Mouse (Mus musculus) midbrain, embryonic 15.5 days (tissue): ENCODE results near the gene Gm49450. TPM values are rescaled to one million over a fixed set of nuclear protein-coding genes. Genes with fewer than 3 reads are reported as not detected.
A peak's percentile ranks its signal among the peaks of the same experiment; 100 is the strongest.

Experiments used
- ATAC-seq: fragments of 200-750 bp; cut with Nextera tagmentation; replicated peaks from 2 replicates; pipeline ENCODE4 v1.8.0; 2017; ENCODE audit warnings: moderate TSS enrichment
- H3K27ac ChIP-seq: fragments of 300-500 bp; sonication (generic); 2 replicates; pipeline ENCODE4 v1.5.1; 2015; ENCODE audit warnings: mild to moderate bottlenecking, inconsistent platforms
- H3K27me3 ChIP-seq: fragments of 300-500 bp; sonication (generic); replicated peaks from 2 replicates; pipeline ENCODE4 v1.6.1; 2015; ENCODE audit warnings: inconsistent platforms
- H3K36me3 ChIP-seq: fragments of 300-500 bp; sonication (generic); replicated peaks from 2 replicates; pipeline ENCODE4 v1.6.1; 2015; ENCODE audit warnings: inconsistent platforms
- H3K4me1 ChIP-seq: fragments of 300-500 bp; sonication (generic); 2 replicates; pipeline ENCODE4 v1.6.1; 2015; ENCODE audit warnings: inconsistent platforms
- H3K4me2 ChIP-seq: fragments of 300-500 bp; sonication (generic); 2 replicates; pipeline ENCODE4 v1.6.1; 2015; ENCODE audit warnings: inconsistent platforms, mild to moderate bottlenecking, moderate library complexity
- H3K4me3 ChIP-seq: fragments of 300-500 bp; sonication (generic); 2 replicates; pipeline ENCODE4 v1.5.1; 2015; ENCODE audit warnings: mild to moderate bottlenecking, inconsistent platforms
- H3K9ac ChIP-seq: fragments of 300-500 bp; sonication (generic); 2 replicates; pipeline ENCODE4 v1.6.1; 2015; ENCODE audit warnings: mild to moderate bottlenecking, inconsistent platforms
- H3K9me3 ChIP-seq: fragments of 300-500 bp; sonication (generic); 2 replicates; pipeline ENCODE4 v1.6.1; 2016; ENCODE audit warnings: inconsistent platforms
- WGBS: fragments of 180-500 bp; shearing (Covaris S2); methylation state at CpG from one replicate; pipeline ENCODE4 v1.1.7; 2015; ENCODE audit warnings: mixed read lengths; 5-methylcytosine and 5-hydroxymethylcytosine counted together
- polyA plus RNA-seq: library from polyadenylated mRNA; unstranded; fragments of >200 nt; fragmentation: Nextera tagmentation; extraction: Ambion mirVana; gene quantifications from 2 replicates; pipeline ENCODE4 v1.2.1, GENCODE M21; 2015

Gene Gm49450
- polyA plus RNA-seq: not detected in 2 replicates

DNA sequence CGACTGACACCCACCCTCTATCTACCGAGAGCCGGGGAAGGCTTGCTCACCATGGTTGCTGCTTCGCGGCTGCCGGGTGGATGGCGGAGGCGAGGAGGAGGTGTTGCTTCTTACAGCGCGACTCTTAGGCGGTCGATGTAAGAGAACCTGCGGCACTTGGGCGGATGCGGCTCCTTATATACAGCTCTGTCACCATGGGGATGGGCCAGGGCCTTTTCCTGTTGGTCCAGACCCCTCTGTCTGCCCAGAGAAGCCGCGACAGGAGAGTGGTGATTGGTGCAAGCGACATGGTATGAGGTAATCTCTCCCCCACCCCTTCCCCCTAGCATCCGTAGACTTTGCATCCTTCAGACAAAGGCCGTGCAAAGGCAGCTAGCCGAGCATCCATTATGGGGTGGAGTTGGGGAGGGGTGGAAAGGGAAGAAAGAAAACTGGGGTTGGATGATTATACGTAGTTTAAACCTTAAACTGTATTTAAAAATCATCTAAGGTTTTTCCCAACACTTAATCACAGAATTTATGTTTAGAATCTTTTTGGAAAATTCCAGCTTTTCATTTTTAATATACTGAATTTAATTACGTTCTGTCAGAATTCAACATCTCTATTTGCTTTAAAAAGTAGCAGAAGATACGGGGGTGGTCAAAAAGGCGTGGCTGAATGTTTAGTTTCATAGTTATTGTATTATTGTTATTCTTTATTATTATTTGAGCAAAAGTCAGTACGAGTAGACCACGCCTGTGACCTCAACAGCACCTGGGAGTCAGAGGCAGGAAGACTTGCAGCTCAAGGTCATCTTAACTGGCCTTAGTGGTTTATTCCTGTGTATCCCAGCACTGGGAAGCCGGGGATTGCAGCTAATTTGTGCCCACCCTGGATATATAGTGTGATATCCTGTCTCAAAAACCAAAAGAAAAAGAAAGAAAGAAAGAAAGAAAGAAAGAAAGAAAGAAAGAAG is at the start of gene Gm49450, which contains the start of gene Tuba1a:
Gene Gm49450 (minus strand): TSS at position 151 of the 956 bp plus-strand sequence.
Gene Tuba1a (minus strand): TSS at position 303 of the 956 bp plus-strand sequence.
- Histone ChIP-seq H3K27ac (peak within 1 kb of the TSS; percentile 100), H3K4me1 (peaks cover 19% of the 10 kb centered on the region), H3K36me3 (no peaks in the 10 kb centered on the region), H3K4me3 (peak within 1 kb of the TSS; percentile 87), H3K9ac (peak within 1 kb of the TSS; percentile 98), H3K9me3 (no peaks in the 10 kb centered on the region), H3K4me2 (peak within 1 kb of the TSS; percentile 65), H3K27me3 (no peaks in the 10 kb centered on the region)
- ATAC-seq: peak; percentile 98
- 2% methylated on average over 28 of the region's 28 CpGs for WGBS

- Histone ChIP-seq H3K9ac (no peak overlapping the region), H3K27me3 (no peaks in the 10 kb centered on the region), H3K4me2 (peak overlapping the region; percentile 43), H3K4me1 (peaks cover 14% of the 10 kb centered on the region), H3K27ac (no peak overlapping the region), H3K4me3 (0 out of 2 replicates have a peak overlapping the region, but pooled peaks have one; percentile 5), H3K9me3 (no peaks in the 10 kb centered on the region), H3K36me3 (no peaks in the 10 kb centered on the region)
- ATAC-seq: 0 out of 2 replicates have a peak, but pooled peaks have one; percentile 41
- WGBS: 16% methylated on average over 17 of the region's 17 CpGs
These were observed 48.1 kb upstream of the Gm49450 start for GRCm38 (mm10) chr15:99001451-99001931.

DNA sequence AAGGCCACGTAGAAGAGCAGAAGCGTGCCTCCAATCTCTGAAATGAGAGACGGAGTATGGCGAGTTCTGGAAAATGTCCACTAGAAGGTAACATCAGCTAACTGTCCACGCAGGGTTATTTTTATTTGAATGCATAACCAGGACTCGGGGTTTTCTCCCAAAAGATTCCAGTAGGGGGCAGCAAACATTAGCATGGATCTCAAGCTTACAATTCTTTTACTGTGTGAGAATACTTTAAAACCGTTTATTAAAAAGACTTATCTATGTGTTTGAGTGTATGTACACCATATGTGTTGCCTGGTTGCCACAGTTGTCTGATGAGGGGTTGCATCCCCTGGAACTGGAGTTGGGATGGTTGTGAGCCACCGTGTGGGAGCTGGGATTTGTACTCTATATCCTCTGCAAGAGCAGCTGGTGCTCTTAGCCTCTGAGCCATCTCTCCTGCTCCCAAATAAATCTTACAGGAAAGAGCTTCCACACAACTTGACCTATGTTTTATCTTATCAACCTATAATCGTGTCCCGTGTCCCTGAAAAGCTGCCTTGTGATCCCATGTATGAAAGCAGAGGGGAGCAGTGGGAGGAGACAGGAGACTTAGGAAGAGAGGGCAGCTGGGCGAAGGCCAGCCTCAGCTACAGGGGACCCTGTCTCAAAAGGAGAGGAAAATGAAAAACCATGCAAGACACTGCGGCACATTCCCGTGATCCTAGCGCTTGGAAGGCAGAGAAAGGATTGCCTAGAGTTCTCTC is 47.4 kb upstream of the Gm49450 start:
- Histone ChIP-seq H3K4me1 (peaks cover 14% of the 10 kb centered on the region), H3K4me2 (peak overlapping the region; percentile 43; the same call in 1 of the 2 replicates), H3K27ac (peak overlapping the region; percentile 42; the same call in 1 of the 2 replicates), H3K9me3 (no peaks in the 10 kb centered on the region), H3K27me3 (no peaks in the 10 kb centered on the region), H3K36me3 (no peaks in the 10 kb centered on the region), H3K4me3 (no peak overlapping the region), H3K9ac (no peak overlapping the region)
- ATAC-seq: 0 out of 2 replicates have a peak, but pooled peaks have one; percentile 12
- WGBS: 33% methylated on average over 14 of the region's 14 CpGs

DNA sequence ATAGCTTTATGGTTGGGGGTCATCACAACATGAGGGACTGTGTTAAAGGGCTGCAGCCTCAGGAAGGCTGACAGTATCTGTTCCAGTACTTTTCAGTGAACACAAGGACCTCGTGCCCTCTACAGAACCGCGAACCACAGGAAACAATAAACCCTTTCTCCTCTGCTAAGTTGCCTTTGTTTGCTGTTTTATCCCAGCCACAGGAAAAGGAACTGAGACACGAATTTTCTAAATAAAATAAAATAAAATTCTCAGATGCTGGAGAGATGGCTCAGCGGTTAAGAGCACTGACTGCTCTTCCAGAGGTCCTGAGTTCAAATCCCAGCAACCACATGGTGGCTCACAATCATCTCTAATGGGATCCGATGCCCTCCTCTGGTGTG is 45.4 kb upstream of the Gm49450 start:
- 40% methylated on average over 6 of the region's 6 CpGs for WGBS
- no peak for ATAC-seq
- no peak overlapping the region for H3K27ac ChIP-seq
- no peak overlapping the region for H3K4me3 ChIP-seq
- H3K9me3 ChIP-seq: no peaks in the 10 kb centered on the region
- H3K27me3 ChIP-seq: no peaks in the 10 kb centered on the region
- no peaks in the 10 kb centered on the region for H3K36me3 ChIP-seq
- no peak overlapping the region for H3K9ac ChIP-seq
- H3K4me2 ChIP-seq: no peak overlapping the region
- peaks cover 23% of the 10 kb centered on the region for H3K4me1 ChIP-seq

DNA sequence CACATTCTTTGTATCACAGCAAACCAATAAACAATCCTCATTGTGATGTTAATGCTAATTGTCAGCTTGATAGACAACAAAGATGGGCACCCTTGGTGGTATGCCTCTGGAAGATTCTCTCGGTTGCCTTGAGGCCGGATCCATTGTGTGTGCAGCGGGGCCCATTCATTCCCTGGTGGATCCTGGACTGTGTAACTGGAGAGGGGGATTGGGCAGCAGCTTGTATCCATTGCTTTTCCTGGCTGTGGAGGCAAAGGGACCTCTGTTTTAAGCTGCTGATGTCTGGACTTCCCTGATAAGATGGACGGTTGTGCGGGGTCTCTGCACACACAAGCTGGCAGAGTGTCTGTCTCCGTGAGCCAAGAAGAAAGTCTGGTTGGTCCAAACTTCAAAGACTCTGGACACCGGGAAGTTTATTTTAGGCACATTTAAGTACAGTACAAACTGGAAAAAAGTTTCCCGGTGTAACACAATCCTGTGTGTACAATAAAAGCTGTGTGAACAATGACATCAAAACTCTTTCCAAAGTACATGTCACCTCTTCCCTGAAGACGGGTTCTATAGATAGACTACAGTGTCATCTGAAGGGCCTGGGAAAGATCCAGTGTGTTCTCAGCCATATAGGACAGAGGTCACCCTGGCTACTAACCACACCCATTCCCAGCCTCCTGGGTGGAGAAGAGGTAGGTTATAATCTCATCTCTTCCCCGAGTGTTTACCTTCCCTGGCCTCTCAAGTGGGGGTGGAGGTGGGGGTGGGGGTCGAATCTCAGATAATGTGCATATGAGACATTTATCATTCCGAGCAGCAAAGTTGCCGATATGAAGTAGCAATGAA is 44.8 kb upstream of the Gm49450 start:
- ATAC-seq: no peak
- Histone ChIP-seq H3K4me2 (no peak overlapping the region), H3K9ac (no peak overlapping the region), H3K27ac (no peak overlapping the region), H3K27me3 (no peaks in the 10 kb centered on the region), H3K36me3 (no peaks in the 10 kb centered on the region), H3K9me3 (no peaks in the 10 kb centered on the region), H3K4me3 (no peak overlapping the region), H3K4me1 (peaks cover 23% of the 10 kb centered on the region)
- WGBS: 44% methylated on average over 13 of the region's 13 CpGs

DNA sequence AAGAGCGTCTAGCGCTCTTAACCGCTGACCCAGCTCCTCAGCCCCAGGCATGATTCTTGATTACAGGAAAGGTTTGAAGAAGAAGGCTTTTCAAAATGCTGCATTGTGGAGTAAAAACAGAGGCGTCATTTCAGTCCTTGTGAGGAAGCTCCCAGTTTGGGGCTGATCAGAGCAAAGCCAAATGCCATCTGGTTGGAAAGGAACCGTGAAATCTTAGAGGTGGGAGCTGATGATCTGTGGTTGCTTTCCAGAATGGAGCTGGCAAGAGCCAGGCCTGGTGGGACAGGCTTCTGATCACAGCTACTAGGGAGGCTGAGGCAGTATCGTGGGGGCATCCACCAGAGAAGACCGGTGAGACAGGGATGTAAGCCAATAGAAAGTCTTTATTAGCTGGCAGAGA is 43.5 kb upstream of the Gm49450 start:
- ATAC-seq: no peak
- Histone ChIP-seq H3K9ac (no peak overlapping the region), H3K4me2 (no peak overlapping the region), H3K27me3 (no peaks in the 10 kb centered on the region), H3K4me3 (no peak overlapping the region), H3K4me1 (peaks cover 34% of the 10 kb centered on the region), H3K9me3 (no peaks in the 10 kb centered on the region), H3K36me3 (no peaks in the 10 kb centered on the region), H3K27ac (no peak overlapping the region)
- WGBS: 82% methylated on average over 7 of the region's 7 CpGs

GRCm38 (mm10) chr15:98994957-98995520 is 41.7 kb upstream of the Gm49450 start:
- Histone ChIP-seq H3K4me3 (no peak overlapping the region), H3K4me2 (no peak overlapping the region), H3K4me1 (peaks cover 38% of the 10 kb centered on the region), H3K9ac (no peak overlapping the region), H3K9me3 (no peaks in the 10 kb centered on the region), H3K27ac (no peak overlapping the region), H3K36me3 (no peaks in the 10 kb centered on the region), H3K27me3 (no peaks in the 10 kb centered on the region)
- 74% methylated on average over 9 of the region's 9 CpGs for WGBS
- no peak for ATAC-seq

DNA sequence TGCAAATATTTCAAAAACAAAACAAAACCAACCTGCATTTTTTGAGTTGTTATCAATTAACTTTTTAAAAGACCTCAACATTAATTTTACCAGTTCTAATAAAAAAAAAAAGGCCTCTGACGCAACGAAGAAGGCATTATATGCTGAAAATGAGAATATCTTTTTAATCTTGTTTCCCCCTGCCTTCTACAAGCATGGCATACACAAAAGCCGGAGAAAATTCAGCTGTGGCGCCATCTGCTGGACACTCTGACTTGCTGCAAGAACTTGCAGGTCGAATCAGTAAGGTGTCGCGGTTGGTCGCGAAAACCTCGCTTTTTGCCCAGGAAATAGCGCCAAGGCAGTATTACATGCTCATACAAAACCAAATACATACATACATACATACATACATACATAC is 40.5 kb upstream of the Gm49450 start:
- no peak for ATAC-seq
- H3K27me3 ChIP-seq: no peaks in the 10 kb centered on the region
- WGBS: 2% methylated on average over 11 of the region's 11 CpGs
- H3K9ac ChIP-seq: peak overlapping the region; percentile 59; the same call in 1 of the 2 replicates
- no peaks in the 10 kb centered on the region for H3K36me3 ChIP-seq
- H3K9me3 ChIP-seq: no peaks in the 10 kb centered on the region
- H3K4me3 ChIP-seq: peak overlapping the region; percentile 37
- H3K27ac ChIP-seq: peak overlapping the region; percentile 96
- peaks cover 49% of the 10 kb centered on the region for H3K4me1 ChIP-seq
- H3K4me2 ChIP-seq: peak overlapping the region; percentile 72

DNA sequence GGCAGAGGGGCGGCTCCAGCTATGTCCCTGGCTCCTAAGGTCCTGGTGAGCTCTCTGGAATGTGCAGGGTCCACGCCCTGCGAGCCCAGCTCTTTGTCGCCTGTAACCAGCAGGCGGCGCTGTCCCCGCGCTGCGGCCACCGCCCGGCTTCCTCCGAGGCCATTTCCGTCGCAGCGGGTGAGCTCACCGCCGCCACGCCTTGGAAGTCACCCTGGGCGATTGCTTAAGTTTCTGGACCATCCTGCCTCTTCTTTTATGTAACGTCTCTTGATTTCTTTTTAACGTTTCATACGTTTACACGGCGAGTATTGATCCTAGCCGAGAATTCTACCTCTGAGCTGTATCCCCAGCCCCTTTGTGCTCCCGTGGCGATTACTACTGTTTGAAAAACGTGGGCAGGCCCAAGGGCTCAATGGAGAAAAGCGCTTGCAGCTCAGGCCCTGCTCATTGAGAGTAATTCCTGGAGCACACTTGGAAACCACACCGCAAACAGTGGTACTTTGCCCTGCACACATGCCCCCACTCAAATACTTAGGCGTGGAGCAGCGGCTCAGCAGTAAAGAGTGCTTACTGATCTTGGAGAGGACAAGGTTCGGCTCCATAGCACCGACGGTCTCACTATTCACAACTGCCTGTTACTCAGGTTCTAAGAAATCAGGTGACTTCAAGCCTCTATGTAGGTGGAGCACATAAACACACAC is 39.9 kb upstream of the Gm49450 start:
- Histone ChIP-seq H3K27me3 (no peaks in the 10 kb centered on the region), H3K36me3 (no peaks in the 10 kb centered on the region), H3K4me1 (peaks cover 56% of the 10 kb centered on the region), H3K9me3 (no peaks in the 10 kb centered on the region), H3K4me2 (peak overlapping the region; percentile 72), H3K9ac (peak overlapping the region; percentile 59), H3K27ac (peak overlapping the region; percentile 96), H3K4me3 (peak overlapping the region; percentile 37)
- WGBS: 1% methylated on average over 35 of the region's 35 CpGs
- ATAC-seq: peak; percentile 83

- no peaks in the 10 kb centered on the region for H3K36me3 ChIP-seq
- ATAC-seq: peak; percentile 88
- H3K4me1 ChIP-seq: peaks cover 65% of the 10 kb centered on the region
- H3K27ac ChIP-seq: peak overlapping the region; percentile 96
- 11% methylated on average over 17 of the region's 17 CpGs for WGBS
- peak overlapping the region; percentile 37 for H3K4me3 ChIP-seq
- H3K9ac ChIP-seq: peak overlapping the region; percentile 59
- H3K9me3 ChIP-seq: no peaks in the 10 kb centered on the region
- H3K4me2 ChIP-seq: peak overlapping the region; percentile 72
- H3K27me3 ChIP-seq: no peaks in the 10 kb centered on the region
These were observed 38.9 kb upstream of the Gm49450 start for GRCm38 (mm10) chr15:98992086-98992912.
